Mouse (Mus musculus) limb, embryonic 14.5 days (tissue): Measurements from ENCODE around the gene Grap2. TPM values are rescaled to one million over a fixed set of nuclear protein-coding genes. Genes with fewer than 3 reads are reported as not detected.

Source experiments
- ATAC-seq: fragments of 200-750 bp; cut with Nextera tagmentation; 2 replicates; pipeline ENCODE4 v1.8.0; 2017; ENCODE audit warnings: low read depth, moderate number of reproducible peaks, moderate TSS enrichment; ENCODE audit not compliant: low FRiP score
- DNase-seq: peaks from one replicate; pipeline ENCODE4 v3.0.0-alpha.2; 2015; ENCODE audit warnings: low spot score
- H3K27ac ChIP-seq: fragments of 300-500 bp; sonication (generic); replicated peaks from 2 replicates; pipeline ENCODE4 v1.5.1; 2014; ENCODE audit warnings: low read depth, mild to moderate bottlenecking, low read length, moderate library complexity, mixed read lengths
- H3K27me3 ChIP-seq: fragments of 300-500 bp; sonication (generic); 2 replicates; pipeline ENCODE4 v1.6.1; 2014; ENCODE audit warnings: low read length, mixed read lengths; ENCODE audit not compliant: control insufficient read depth, insufficient read depth
- H3K36me3 ChIP-seq: fragments of 300-500 bp; sonication (generic); 2 replicates; pipeline ENCODE4 v1.6.1; 2014; ENCODE audit warnings: mild to moderate bottlenecking, low read length, moderate library complexity, mixed read lengths; ENCODE audit not compliant: control insufficient read depth, insufficient read depth
- H3K4me1 ChIP-seq: fragments of 300-500 bp; sonication (generic); 2 replicates; pipeline ENCODE4 v1.6.1; 2014; ENCODE audit warnings: antibody characterized with exemption, low read length, mixed read lengths; ENCODE audit not compliant: control insufficient read depth, insufficient read depth
- H3K4me2 ChIP-seq: fragments of 300-500 bp; sonication (generic); replicated peaks from 2 replicates; pipeline ENCODE4 v1.6.1; 2014; ENCODE audit warnings: low read depth, mild to moderate bottlenecking, low read length, moderate library complexity; ENCODE audit not compliant: severe bottlenecking
- H3K4me3 ChIP-seq: fragments of 300-500 bp; sonication (generic); replicated peaks from 2 replicates; pipeline ENCODE4 v1.5.1; 2014; ENCODE audit warnings: low read length
- H3K9ac ChIP-seq: fragments of 300-500 bp; sonication (generic); 2 replicates; pipeline ENCODE4 v1.6.1; 2014; ENCODE audit warnings: mild to moderate bottlenecking, low read depth, low read length, moderate library complexity; ENCODE audit not compliant: severe bottlenecking
- H3K9me3 ChIP-seq: fragments of 300-500 bp; sonication (generic); 2 replicates; pipeline ENCODE4 v1.6.1; 2016; ENCODE audit warnings: low read length; ENCODE audit not compliant: control insufficient read depth
- POLR2A ChIP-seq: fragments of 200-500 bp; IDR thresholded peaks from 2 replicates; pipeline ENCODE4 v1.8.0; 2012; ENCODE audit warnings: inconsistent platforms, mild to moderate bottlenecking, moderate library complexity, borderline replicate concordance; ENCODE audit not compliant: insufficient read depth, insufficient read length; ENCODE audit errors: extremely low read depth
- WGBS: fragments of 180-500 bp; shearing (Covaris S2); extraction: QIAGEN DNeasy Blood & Tissue Kit; methylation state at CpG from one replicate; pipeline ENCODE4 v1.1.7; 2014; 5-methylcytosine and 5-hydroxymethylcytosine counted together
- polyA plus RNA-seq, 2 experiments: library from polyadenylated mRNA; depleted of rRNA in 1 of 2; stranded (reverse) in 1 of 2; unstranded in 1 of 2; fragments of >200 nt; fragmentation: Nextera tagmentation in 1 of 2; extraction: Ambion mirVana in 1 of 2; gene quantifications; 2 replicates each; pipeline versions ENCODE4 v1.2.1 to v1.2.3; 2012 to 2014

The Grap2 gene
- polyA plus RNA-seq, 2 experiments = 0.36 to 1.2 TPM

GRCm38 (mm10) chr15:80572811-80573520 is 572 bp downstream of the Grap2 start:
- no peak overlapping the region for H3K9ac ChIP-seq
- WGBS = 64% methylated on average over 9 of the region's 9 CpGs
- H3K4me1 ChIP-seq = no peaks in the 10 kb centered on the region
- no peak overlapping the region for H3K4me3 ChIP-seq
- DNase-seq = no peak
- H3K9me3 ChIP-seq = no peaks in the 10 kb centered on the region
- H3K4me2 ChIP-seq = no peak overlapping the region
- no peak overlapping the region for H3K27ac ChIP-seq
- no peaks in the 10 kb centered on the region for H3K36me3 ChIP-seq
- no peak for TF ChIP-seq POLR2A
- H3K27me3 ChIP-seq = peaks cover 5% of the 10 kb centered on the region; the same call in 1 of the 2 replicates
- ATAC-seq = no peak

GRCm38 (mm10) chr15:80574211-80575040 is 2.0 kb downstream of the Grap2 start:
- H3K9ac ChIP-seq = no peak overlapping the region
- DNase-seq (no peak), ATAC-seq (no peak)
- H3K36me3 ChIP-seq = no peaks in the 10 kb centered on the region
- peaks cover 5% of the 10 kb centered on the region; the same call in 1 of the 2 replicates for H3K27me3 ChIP-seq
- no peaks in the 10 kb centered on the region for H3K4me1 ChIP-seq
- TF ChIP-seq POLR2A = no peak
- no peak overlapping the region for H3K4me3 ChIP-seq
- 90% methylated on average over 17 of the region's 17 CpGs for WGBS
- no peak overlapping the region for H3K4me2 ChIP-seq
- no peak overlapping the region for H3K27ac ChIP-seq
- no peaks in the 10 kb centered on the region for H3K9me3 ChIP-seq

GRCm38 (mm10) chr15:80575817-80576370 is 3.5 kb downstream of the Grap2 start:
- Histone ChIP-seq H3K36me3 (no peaks in the 10 kb centered on the region), H3K4me1 (no peaks in the 10 kb centered on the region), H3K9ac (no peak overlapping the region), H3K27ac (no peak overlapping the region), H3K27me3 (peaks cover 5% of the 10 kb centered on the region; the same call in 1 of the 2 replicates), H3K4me3 (no peak overlapping the region), H3K4me2 (no peak overlapping the region), H3K9me3 (no peaks in the 10 kb centered on the region)
- ATAC-seq (no peak), DNase-seq (no peak)
- TF ChIP-seq POLR2A = no peak
- 93% methylated on average over 13 of the region's 13 CpGs for WGBS

- TF ChIP-seq POLR2A = no peak
- WGBS = 79% methylated on average over 11 of the region's 11 CpGs
- DNase-seq = no peak
- no peak overlapping the region for H3K4me2 ChIP-seq
- no peak overlapping the region for H3K9ac ChIP-seq
- H3K4me1 ChIP-seq = no peaks in the 10 kb centered on the region
- no peak overlapping the region for H3K4me3 ChIP-seq
- H3K36me3 ChIP-seq = no peaks in the 10 kb centered on the region
- no peaks in the 10 kb centered on the region for H3K9me3 ChIP-seq
- peaks cover 5% of the 10 kb centered on the region; the same call in 1 of the 2 replicates for H3K27me3 ChIP-seq
- no peak overlapping the region for H3K27ac ChIP-seq
- no peak for ATAC-seq
Measured at GRCm38 (mm10) chr15:80576415-80576994, 4.1 kb downstream of the Grap2 start.
